Mouse (Mus musculus): ENCODE results near the gene Srrm4.

DNA sequence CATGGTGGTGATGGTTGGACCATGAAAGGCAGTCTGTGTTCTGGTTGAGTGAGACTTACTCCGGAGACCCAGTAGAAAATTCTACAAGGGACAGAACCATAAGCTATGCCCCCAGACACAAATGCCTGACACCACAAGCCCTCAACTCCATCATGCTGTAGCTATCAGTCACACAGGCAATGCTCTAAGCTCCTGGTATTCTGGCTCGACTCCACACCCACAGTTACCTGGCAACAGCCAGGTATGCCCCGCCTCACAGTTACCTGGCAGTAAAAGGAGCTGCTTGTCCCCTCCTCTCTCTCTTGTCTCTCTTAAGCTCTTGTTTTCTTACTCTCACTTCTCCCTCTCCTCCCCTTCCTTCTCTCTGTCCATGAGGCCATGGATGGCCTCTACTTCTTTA is 98.9 kb downstream of the Srrm4 start:
- TF ChIP-seq CTCF (IDR thresholded peaks at IDR 0.05) (no peak), EP300 (IDR thresholded peaks at IDR 0.05) (no peak)

Data from lung, postnatal 0 days (tissue).